Mouse (Mus musculus) testis, postnatal 10 days (tissue): ENCODE results near the gene Misp.

ENCODE experiments used
- DNase-seq: peaks from one replicate; pipeline ENCODE4 v3.0.0; 2021; ENCODE audit warnings: low spot score

The Misp gene

GRCm38 (mm10) chr10:79794491-79794931 is 26.3 kb upstream of the Misp start:
- peak; percentile 72 for DNase-seq

DNA sequence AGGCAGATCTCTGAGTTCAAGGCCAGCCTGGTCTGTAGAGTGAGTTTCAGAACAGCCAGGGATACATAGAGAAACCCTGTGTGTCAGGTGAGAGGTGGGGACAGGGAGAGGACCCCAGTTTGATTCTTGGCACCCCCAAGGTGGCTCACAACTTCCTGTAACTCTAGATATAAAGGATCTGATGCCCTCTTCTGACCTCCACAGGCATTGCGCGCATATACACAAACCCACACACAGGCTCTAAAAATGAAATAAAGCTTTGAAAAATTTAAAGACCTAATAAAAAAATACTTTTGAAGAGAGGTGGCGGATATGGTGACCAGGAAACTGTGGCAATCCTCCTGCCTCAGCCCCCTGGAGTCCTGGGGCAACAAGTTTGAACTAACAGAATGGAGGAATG is 24.9 kb upstream of the Misp start:
- no peak for DNase-seq

DNA sequence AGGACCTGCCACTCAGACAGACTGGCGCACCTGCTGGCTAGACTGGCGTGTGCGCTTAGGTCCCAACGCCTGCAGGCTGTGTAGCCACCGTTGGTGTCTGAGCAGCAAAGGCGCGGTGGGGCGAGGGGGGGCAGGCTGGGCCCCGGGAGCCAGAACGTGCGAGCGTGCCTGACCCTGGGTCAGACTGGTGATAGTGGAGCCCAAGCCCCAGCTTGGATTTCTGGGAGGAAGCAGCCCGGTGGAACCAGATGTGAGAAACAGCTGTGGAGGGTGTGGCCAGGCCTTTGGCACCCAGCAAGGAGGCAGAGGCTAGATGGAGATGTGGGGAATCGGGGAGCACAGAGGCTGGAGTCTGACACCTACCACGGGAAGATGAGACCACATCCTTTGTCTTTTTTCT is 23.5 kb upstream of the Misp start:
- no peak for DNase-seq

GRCm38 (mm10) chr10:79798289-79798928 is 22.4 kb upstream of the Misp start:
- no peak for DNase-seq

- DNase-seq = no peak
Observed at GRCm38 (mm10) chr10:79800508-79800907, 20.3 kb upstream of the Misp start.

DNA sequence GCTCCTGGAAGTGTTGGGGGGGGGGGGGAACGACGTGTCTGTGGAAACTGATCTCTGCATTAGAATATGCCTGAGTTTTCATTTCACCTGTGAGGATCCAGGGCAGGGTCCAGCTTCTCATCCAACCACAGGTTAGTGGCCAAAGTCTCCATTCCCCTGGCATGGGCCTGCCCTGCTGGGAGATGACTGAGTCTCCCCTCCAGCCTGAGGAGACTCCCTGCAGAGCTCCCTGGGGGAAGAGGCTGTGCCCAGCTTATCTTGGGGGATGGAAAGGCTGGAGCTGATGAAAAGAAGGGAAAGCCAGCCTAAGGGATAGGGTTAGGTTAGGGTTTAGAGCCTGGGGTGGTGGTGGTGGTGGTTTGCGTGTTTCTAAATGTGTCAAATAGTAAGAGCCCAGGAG is 19.0 kb upstream of the Misp start:
- DNase-seq = no peak

DNA sequence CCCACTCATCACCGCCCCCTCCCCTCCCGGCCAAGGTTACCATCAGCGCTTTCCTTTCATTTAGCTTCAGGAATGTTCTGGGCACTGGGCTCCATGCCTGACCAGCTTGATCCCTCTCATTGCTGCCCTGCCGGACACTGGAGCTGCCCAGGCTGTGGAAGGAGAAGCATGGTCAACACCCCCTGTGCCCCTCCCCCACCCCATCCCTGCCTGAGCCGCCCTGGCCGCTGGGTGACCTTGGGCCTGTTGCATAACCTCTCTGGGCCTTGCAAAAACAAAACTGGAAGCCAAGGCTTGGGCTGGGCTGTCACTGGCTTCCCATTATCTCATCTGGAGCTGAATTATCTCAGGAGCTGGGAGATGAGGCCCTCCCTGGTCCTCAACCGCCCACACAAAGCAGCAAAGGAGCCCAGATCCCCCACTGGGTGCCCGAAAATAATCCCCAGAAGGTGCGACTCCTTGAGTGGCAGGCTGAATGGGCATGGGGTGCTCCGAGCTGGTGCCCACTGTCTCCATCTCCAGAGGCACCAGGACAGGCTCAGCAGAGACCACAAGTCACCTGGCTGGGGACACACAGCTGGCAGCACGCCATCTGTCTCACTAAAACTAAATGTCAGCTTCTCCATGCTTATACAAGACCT is 18.3 kb upstream of the Misp start:
- DNase-seq = peak; percentile 74

DNA sequence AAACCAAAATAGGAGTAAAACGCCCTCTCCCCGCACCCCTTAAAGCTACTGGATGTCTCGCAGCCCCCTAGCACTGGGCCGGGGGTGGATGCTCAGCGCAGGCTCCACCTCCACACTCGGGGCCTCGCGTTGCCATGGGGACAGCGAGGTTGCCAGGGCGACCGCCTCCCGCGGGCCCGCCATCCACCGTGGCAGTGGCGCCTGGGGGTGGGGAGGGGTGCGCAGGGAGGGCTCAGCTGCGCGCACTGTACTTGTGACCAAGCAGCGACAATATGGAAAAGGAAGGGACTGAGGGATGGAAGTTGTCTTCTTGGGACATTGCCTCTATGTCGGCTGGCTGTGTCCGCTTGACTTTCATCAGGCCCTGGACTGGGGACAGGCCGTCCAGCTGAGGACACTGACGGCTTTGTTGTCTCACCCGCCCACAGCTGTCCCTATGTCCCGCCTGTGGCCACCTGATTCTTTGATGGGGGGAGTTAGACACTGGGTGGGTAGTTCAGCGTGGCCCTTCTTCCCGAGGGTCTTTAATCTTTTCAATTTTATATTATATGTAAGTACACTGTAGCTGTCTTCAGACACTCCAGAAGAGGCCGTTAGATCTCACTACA is 17.0 kb upstream of the Misp start:
- peak; percentile 79 for DNase-seq

DNA sequence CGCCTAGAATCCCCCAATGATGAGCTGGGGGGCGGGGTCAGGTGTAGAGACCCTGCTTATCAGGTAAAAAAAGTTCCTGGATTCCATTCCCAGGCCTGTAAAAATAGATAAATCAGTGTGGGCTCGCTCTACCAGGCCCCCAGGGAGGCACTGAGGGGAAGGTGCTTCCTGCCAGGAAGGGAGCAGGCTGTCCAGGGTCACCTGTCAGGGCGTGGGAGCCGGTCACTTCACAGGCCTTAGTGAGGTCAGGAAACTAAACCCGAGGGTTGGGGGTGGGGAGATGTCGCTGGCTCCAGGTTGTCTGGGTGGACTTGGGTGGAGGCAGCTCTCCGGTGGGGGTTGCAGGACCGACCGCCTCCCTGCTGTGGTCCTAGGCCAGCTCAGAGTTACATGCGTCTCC is 15.2 kb upstream of the Misp start:
- no peak for DNase-seq

DNA sequence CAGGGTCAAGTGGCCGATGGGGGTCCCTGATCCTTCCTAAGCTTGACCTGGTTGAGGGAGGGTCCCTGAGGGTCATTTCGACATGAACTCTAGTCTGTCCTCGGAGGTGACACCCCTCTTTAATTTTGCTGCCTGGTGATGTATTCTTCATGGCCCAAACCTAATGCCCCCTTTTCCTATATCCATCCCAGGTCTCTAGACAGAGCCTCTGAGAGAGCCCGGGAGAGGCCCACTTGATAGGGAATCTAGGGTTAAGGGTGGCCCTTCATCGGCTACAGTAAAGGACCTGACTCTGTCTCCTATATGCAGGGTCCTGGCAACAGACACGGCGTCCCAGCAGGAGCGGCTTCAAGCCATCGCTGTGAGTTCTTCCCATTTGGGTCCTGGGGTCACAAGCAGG is 14.5 kb upstream of the Misp start:
- DNase-seq = no peak

GRCm38 (mm10) chr10:79806972-79807371 is 13.8 kb upstream of the Misp start:
- no peak for DNase-seq

GRCm38 (mm10) chr10:79807826-79808225 is 13.0 kb upstream of the Misp start:
- DNase-seq = no peak

GRCm38 (mm10) chr10:79808728-79809127 is 12.1 kb upstream of the Misp start:
- DNase-seq = no peak

GRCm38 (mm10) chr10:79811736-79812637 is 8.8 kb upstream of the Misp start:
- peak; percentile 93 for DNase-seq

- DNase-seq = no peak
Observed at GRCm38 (mm10) chr10:79814271-79814842, 6.4 kb upstream of the Misp start.

DNA sequence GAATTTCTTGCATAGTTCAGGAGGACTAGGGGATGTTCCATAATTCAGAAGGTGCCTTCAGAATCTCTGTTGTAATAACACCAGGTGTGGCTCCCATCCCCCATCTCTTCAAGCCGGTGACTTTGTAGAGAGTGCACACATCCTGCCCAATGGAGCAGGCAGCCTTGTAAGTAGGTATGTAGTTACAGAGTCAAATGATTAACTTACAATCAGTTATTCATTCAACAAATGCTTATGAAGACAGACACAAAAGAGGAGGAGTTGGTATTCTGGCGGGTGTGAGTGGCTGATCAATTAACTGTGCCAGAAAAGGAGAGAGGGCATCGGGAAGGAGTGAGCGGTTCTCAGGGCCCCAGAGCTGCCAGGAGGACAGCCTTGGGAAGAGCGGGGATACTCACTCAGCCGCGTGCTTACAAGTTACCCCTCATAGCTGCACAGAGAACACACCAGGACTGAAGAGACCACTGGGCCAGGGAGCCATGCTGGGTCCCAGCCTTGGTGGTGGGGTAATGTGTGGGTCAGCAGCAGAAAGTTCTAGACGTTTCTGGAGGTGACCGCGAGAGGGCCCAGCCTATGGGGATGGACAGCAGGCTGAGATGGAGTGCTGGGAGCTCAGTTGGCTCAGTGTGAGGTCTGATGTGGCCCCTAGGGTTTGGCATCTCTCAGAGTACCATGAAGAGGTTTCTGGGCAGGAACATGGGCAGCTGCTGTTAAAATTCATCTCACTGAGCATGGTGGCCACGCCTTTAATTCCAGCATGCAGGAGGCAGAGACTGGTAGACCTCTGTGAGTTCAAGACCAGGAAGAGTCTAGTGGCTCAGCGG is 4.9 kb upstream of the Misp start:
- DNase-seq = no peak

- DNase-seq = no peak
Observed at GRCm38 (mm10) chr10:79817111-79817510, 3.7 kb upstream of the Misp start.

- no peak for DNase-seq
Observed at GRCm38 (mm10) chr10:79818225-79818624, 2.6 kb upstream of the Misp start.

GRCm38 (mm10) chr10:79819606-79820005 is 1.2 kb upstream of the Misp start:
- no peak for DNase-seq

- no peak for DNase-seq
Observed at GRCm38 (mm10) chr10:79820277-79820676, 512 bp upstream of the Misp start.

GRCm38 (mm10) chr10:79821731-79822130 is 942 bp downstream of the Misp start:
- DNase-seq = no peak
